Mouse (Mus musculus): ENCODE results near the gene Ndufs1.

The Ndufs1 gene

GRCm38 (mm10) chr1:63115096-63115495, 61.5 kb downstream of the Ndufs1 start:
- peak; percentile 34 for DNase-seq (ENCODE audit: low spot score)

- DNase-seq (ENCODE audit: low spot score): peak; percentile 90
Measured at GRCm38 (mm10) chr1:63114136-63114781, 62.4 kb downstream of the Ndufs1 start, which contains the start of gene Ino80d. Gene Ino80d, minus strand, starts transcription at chr1:63114667.

GRCm38 (mm10) chr1:63113274-63114135, 63.1 kb downstream of the Ndufs1 start:
- DNase-seq (ENCODE audit: low spot score): peak; percentile 51

GRCm38 (mm10) chr1:63112865-63113261, 63.8 kb downstream of the Ndufs1 start:
- peak; percentile 62 for DNase-seq (ENCODE audit: low spot score)

GRCm38 (mm10) chr1:63112151-63112864, 64.3 kb downstream of the Ndufs1 start:
- no peak for DNase-seq (ENCODE audit: low spot score)

- peak; percentile 43 for DNase-seq (ENCODE audit: low spot score)
Measured at GRCm38 (mm10) chr1:63110536-63111285, 65.9 kb downstream of the Ndufs1 start.

- no peak for DNase-seq (ENCODE audit: low spot score)
Measured at GRCm38 (mm10) chr1:63107614-63108327, 68.9 kb downstream of the Ndufs1 start.

GRCm38 (mm10) chr1:63102758-63103451, 73.7 kb downstream of the Ndufs1 start:
- DNase-seq (ENCODE audit: low spot score): no peak

GRCm38 (mm10) chr1:63100196-63100595, 76.4 kb downstream of the Ndufs1 start:
- no peak for DNase-seq (ENCODE audit: low spot score)

GRCm38 (mm10) chr1:63098831-63099230, 77.8 kb downstream of the Ndufs1 start:
- no peak for DNase-seq (ENCODE audit: low spot score)

GRCm38 (mm10) chr1:63096071-63096470, 80.6 kb downstream of the Ndufs1 start:
- no peak for DNase-seq (ENCODE audit: low spot score)

Data from adipocyte (in vitro differentiated cells).